Mouse (Mus musculus): ENCODE results near the gene Lig1. TPM values are rescaled to one million over a fixed set of nuclear protein-coding genes. Genes with fewer than 3 reads are reported as not detected.

The Lig1 gene
- polyA plus RNA-seq, 1 experiment = 35.8 TPM

GRCm38 (mm10) chr7:13291370-13291769 lies 14.3 kb downstream of the Lig1 start:
- no peak for DNase-seq
- TF ChIP-seq POLR2A (IDR thresholded peaks at IDR 0.05; ENCODE audit: control insufficient read depth, extremely low read depth, insufficient read depth, low read length, poor library complexity) = no peak
- TF ChIP-seq CTCF (IDR thresholded peaks at IDR 0.05; ENCODE audit: borderline replicate concordance, control insufficient read depth, extremely low read depth, insufficient read depth, low read length, poor library complexity) = no peak
- peaks cover 48% of the 10 kb centered on the region for H3K36me3 ChIP-seq (ENCODE audit: control insufficient read depth, insufficient read depth, low read length)
- H3K27ac ChIP-seq (ENCODE audit: control insufficient read depth, insufficient read depth, low read length) = no peak overlapping the region
- H3K27me3 ChIP-seq (ENCODE audit: control insufficient read depth, insufficient read depth, low read length) = no peaks in the 10 kb centered on the region
- H3K4me3 ChIP-seq (ENCODE audit: control insufficient read depth, insufficient read depth, low read length) = no peak overlapping the region
- WGBS = 87% methylated on average over 2 of the region's 2 CpGs
- H3K4me1 ChIP-seq (replicated peaks; ENCODE audit: control insufficient read depth, insufficient read depth, low read length) = no peaks in the 10 kb centered on the region

- H3K36me3 ChIP-seq (ENCODE audit: control insufficient read depth, insufficient read depth, low read length) = peaks cover 43% of the 10 kb centered on the region
- no peak for DNase-seq
Observed at GRCm38 (mm10) chr7:13293878-13294855, 17.1 kb downstream of the Lig1 start.

GRCm38 (mm10) chr7:13295256-13295655 lies 18.2 kb downstream of the Lig1 start:
- no peaks in the 10 kb centered on the region for H3K27me3 ChIP-seq (ENCODE audit: control insufficient read depth, insufficient read depth, low read length)
- no peaks in the 10 kb centered on the region for H3K4me1 ChIP-seq (replicated peaks; ENCODE audit: control insufficient read depth, insufficient read depth, low read length)
- 99% methylated on average over 7 of the region's 7 CpGs for whole genome bisulfite sequencing

More at GRCm38 (mm10) chr7:13293878-13294855, 17.1 kb downstream of the Lig1 start:
- TF ChIP-seq POLR2A (IDR thresholded peaks at IDR 0.05; ENCODE audit: control insufficient read depth, extremely low read depth, insufficient read depth, low read length, poor library complexity) (no peak), CTCF (IDR thresholded peaks at IDR 0.05; ENCODE audit: borderline replicate concordance, control insufficient read depth, extremely low read depth, insufficient read depth, low read length, poor library complexity) (no peak)
- Histone ChIP-seq H3K27ac (ENCODE audit: control insufficient read depth, insufficient read depth, low read length) (no peak overlapping the region), H3K4me3 (ENCODE audit: control insufficient read depth, insufficient read depth, low read length) (no peak overlapping the region), H3K4me1 (replicated peaks; ENCODE audit: control insufficient read depth, insufficient read depth, low read length) (no peaks in the 10 kb centered on the region), H3K27me3 (ENCODE audit: control insufficient read depth, insufficient read depth, low read length) (no peaks in the 10 kb centered on the region)
- 87% methylated on average over 11 of the region's 11 CpGs for WGBS

GRCm38 (mm10) chr7:13297636-13298035 lies 20.6 kb downstream of the Lig1 start:
- TF ChIP-seq POLR2A (IDR thresholded peaks at IDR 0.05; ENCODE audit: control insufficient read depth, extremely low read depth, insufficient read depth, low read length, poor library complexity) (no peak), CTCF (IDR thresholded peaks at IDR 0.05; ENCODE audit: borderline replicate concordance, control insufficient read depth, extremely low read depth, insufficient read depth, low read length, poor library complexity) (no peak)
- H3K27me3 ChIP-seq (ENCODE audit: control insufficient read depth, insufficient read depth, low read length) = no peaks in the 10 kb centered on the region
- peaks cover 7% of the 10 kb centered on the region for H3K4me1 ChIP-seq (replicated peaks; ENCODE audit: control insufficient read depth, insufficient read depth, low read length)
- 100% methylated on average over 1 of the region's 1 CpGs for WGBS
- no peak for DNase-seq
- no peak overlapping the region for H3K4me3 ChIP-seq (ENCODE audit: control insufficient read depth, insufficient read depth, low read length)
- H3K36me3 ChIP-seq (ENCODE audit: control insufficient read depth, insufficient read depth, low read length) = peaks cover 35% of the 10 kb centered on the region
- no peak overlapping the region for H3K27ac ChIP-seq (ENCODE audit: control insufficient read depth, insufficient read depth, low read length)

More at GRCm38 (mm10) chr7:13295256-13295655, 18.2 kb downstream of the Lig1 start:
- peaks cover 43% of the 10 kb centered on the region for H3K36me3 ChIP-seq (ENCODE audit: control insufficient read depth, insufficient read depth, low read length)
- no peak overlapping the region for H3K27ac ChIP-seq (ENCODE audit: control insufficient read depth, insufficient read depth, low read length)
- TF ChIP-seq CTCF (IDR thresholded peaks at IDR 0.05; ENCODE audit: borderline replicate concordance, control insufficient read depth, extremely low read depth, insufficient read depth, low read length, poor library complexity) (no peak), POLR2A (IDR thresholded peaks at IDR 0.05; ENCODE audit: control insufficient read depth, extremely low read depth, insufficient read depth, low read length, poor library complexity) (no peak)
- H3K4me3 ChIP-seq (ENCODE audit: control insufficient read depth, insufficient read depth, low read length) = no peak overlapping the region
- DNase-seq = no peak

GRCm38 (mm10) chr7:13298821-13299220 lies 21.7 kb downstream of the Lig1 start:
- TF ChIP-seq POLR2A (IDR thresholded peaks at IDR 0.05; ENCODE audit: control insufficient read depth, extremely low read depth, insufficient read depth, low read length, poor library complexity) (no peak), CTCF (IDR thresholded peaks at IDR 0.05; ENCODE audit: borderline replicate concordance, control insufficient read depth, extremely low read depth, insufficient read depth, low read length, poor library complexity) (no peak)
- peaks cover 15% of the 10 kb centered on the region for H3K4me1 ChIP-seq (replicated peaks; ENCODE audit: control insufficient read depth, insufficient read depth, low read length)
- WGBS = 97% methylated on average over 5 of the region's 5 CpGs

GRCm38 (mm10) chr7:13301643-13302042 lies 24.6 kb downstream of the Lig1 start:
- peaks cover 14% of the 10 kb centered on the region for H3K36me3 ChIP-seq (ENCODE audit: control insufficient read depth, insufficient read depth, low read length)
- 97% methylated on average over 1 of the region's 1 CpGs for WGBS
- H3K27me3 ChIP-seq (ENCODE audit: control insufficient read depth, insufficient read depth, low read length) = no peaks in the 10 kb centered on the region
- TF ChIP-seq POLR2A (IDR thresholded peaks at IDR 0.05; ENCODE audit: control insufficient read depth, extremely low read depth, insufficient read depth, low read length, poor library complexity) (no peak), CTCF (IDR thresholded peaks at IDR 0.05; ENCODE audit: borderline replicate concordance, control insufficient read depth, extremely low read depth, insufficient read depth, low read length, poor library complexity) (no peak)
- H3K4me3 ChIP-seq (ENCODE audit: control insufficient read depth, insufficient read depth, low read length) = no peak overlapping the region
- H3K27ac ChIP-seq (ENCODE audit: control insufficient read depth, insufficient read depth, low read length) = no peak overlapping the region
- no peak for DNase-seq
- peaks cover 20% of the 10 kb centered on the region for H3K4me1 ChIP-seq (replicated peaks; ENCODE audit: control insufficient read depth, insufficient read depth, low read length)

More at GRCm38 (mm10) chr7:13298821-13299220, 21.7 kb downstream of the Lig1 start:
- Histone ChIP-seq H3K27ac (ENCODE audit: control insufficient read depth, insufficient read depth, low read length) (no peak overlapping the region), H3K4me3 (ENCODE audit: control insufficient read depth, insufficient read depth, low read length) (no peak overlapping the region), H3K27me3 (ENCODE audit: control insufficient read depth, insufficient read depth, low read length) (no peaks in the 10 kb centered on the region), H3K36me3 (ENCODE audit: control insufficient read depth, insufficient read depth, low read length) (peaks cover 24% of the 10 kb centered on the region)
- no peak for DNase-seq

All from thymus, adult 2 months (tissue).